Mouse (Mus musculus) liver, embryonic 14 days (tissue): ENCODE results near the gene Rbm4. TPM values are rescaled to one million over a fixed set of nuclear protein-coding genes. Genes with fewer than 3 reads are reported as not detected.

Experiments used
- polyA plus RNA-seq: library from polyadenylated mRNA; depleted of rRNA; stranded (reverse); fragments of >200 nt; gene quantifications from 2 replicates; pipeline ENCODE4 v1.2.3, GENCODE M21; 2012; rRNA removed

Gene Rbm4
- polyA plus RNA-seq, result 29.1 and 29.7 TPM in 2 replicates

GRCm38 (mm10) chr19:4793831-4794422, at the start of gene Rbm4:
Gene Rbm4, minus strand, starts transcription at chr19:4793901.

GRCm38 (mm10) chr19:4839149-4839548, 45.4 kb upstream of the Rbm4 start, which contains the start of the genes Ccs and Ccdc87:
Gene Ccs, minus strand, starts transcription at chr19:4839332.
Gene Ccdc87, plus strand, starts transcription at chr19:4839366.

GRCm38 (mm10) chr19:4811063-4811908, 17.6 kb upstream of the Rbm4 start, which contains the start of the genes Gm21992 and Rbm14:
Gene Gm21992, minus strand, starts transcription at chr19:4811612.
Gene Rbm14, minus strand, starts transcription at chr19:4811634.

GRCm38 (mm10) chr19:4756193-4756911, 37.3 kb downstream of the Rbm4 start, which contains the start of gene Rbm4b:
Gene Rbm4b, plus strand, starts transcription at chr19:4756497.

Other genes with a start within 250 kb of the Rbm4 start
- 1.6 and 1.8 TPM in 2 replicates for gene Lrfn4, start 178.2 kb downstream of the Rbm4 start, polyA plus RNA-seq
- gene Rce1, start 168.3 kb downstream of the Rbm4 start, polyA plus RNA-seq, result 16.4 and 19.9 TPM in 2 replicates
- 0.01 and 0.09 TPM in 2 replicates for gene Gm960, start 95.2 kb downstream of the Rbm4 start, polyA plus RNA-seq
- 0.03 and 0.07 TPM in 2 replicates for gene Sptbn2, start 82.7 kb downstream of the Rbm4 start, polyA plus RNA-seq
- gene Rbm4b, start 37.4 kb downstream of the Rbm4 start, polyA plus RNA-seq, result 3.7 and 4.5 TPM in 2 replicates
- gene Gm21992, start 17.7 kb upstream of the Rbm4 start, polyA plus RNA-seq, result 11.0 and 13.2 TPM in 2 replicates
- gene Rbm14, start 17.7 kb upstream of the Rbm4 start, polyA plus RNA-seq, result 21.1 and 24.5 TPM in 2 replicates
- gene Ccs, start 45.4 kb upstream of the Rbm4 start, polyA plus RNA-seq, result 38.2 and 41.7 TPM in 2 replicates
- 0.01 TPM in 1 of 2 replicates, not detected in the other for gene Ccdc87, start 45.5 kb upstream of the Rbm4 start, polyA plus RNA-seq
- gene Ctsf, start 61.2 kb upstream of the Rbm4 start, polyA plus RNA-seq, result 20.1 and 21.8 TPM in 2 replicates
- 0.31 and 0.43 TPM in 2 replicates for gene Actn3, start 84.0 kb upstream of the Rbm4 start, polyA plus RNA-seq
- gene Zdhhc24, start 84.8 kb upstream of the Rbm4 start, polyA plus RNA-seq, result 14.7 and 16.8 TPM in 2 replicates
- gene Bbs1, start 112.7 kb upstream of the Rbm4 start, polyA plus RNA-seq, result 0.98 and 1.1 TPM in 2 replicates
- gene Dpp3, start 134.4 kb upstream of the Rbm4 start, polyA plus RNA-seq, result 27.2 and 27.5 TPM in 2 replicates
- 0.05 and 0.09 TPM in 2 replicates for gene Peli3, start 149.2 kb upstream of the Rbm4 start, polyA plus RNA-seq
- gene Mrpl11, start 168.2 kb upstream of the Rbm4 start, polyA plus RNA-seq, result 33.6 and 36.8 TPM in 2 replicates
- 0.09 TPM in 2 replicates for gene Npas4, start 196.4 kb upstream of the Rbm4 start, polyA plus RNA-seq
- 2.1 and 2.6 TPM in 2 replicates for gene Slc29a2, start 230.0 kb upstream of the Rbm4 start, polyA plus RNA-seq
- 2.6 and 3.7 TPM in 2 replicates for gene B4gat1, start 244.9 kb upstream of the Rbm4 start, polyA plus RNA-seq
- 0.69 and 1.0 TPM in 2 replicates for gene AC124502.3, start 245.0 kb upstream of the Rbm4 start, polyA plus RNA-seq
- 19.9 and 20.8 TPM in 2 replicates for gene Brms1, start 247.5 kb upstream of the Rbm4 start, polyA plus RNA-seq